Mouse (Mus musculus) bone marrow macrophage, adult 2 months (primary cell): Measurements from ENCODE around the gene Zbtb4.

Source experiments
- CTCF ChIP-seq: IDR thresholded peaks from 2 replicates; pipeline ENCODE4 v1.5.1; 2012; ENCODE audit warnings: low read depth, mild to moderate bottlenecking, low read length, moderate library complexity
- POLR2A ChIP-seq: IDR thresholded peaks from 2 replicates; pipeline ENCODE4 v1.6.1; 2012; ENCODE audit warnings: mild to moderate bottlenecking, low read depth, low read length, borderline replicate concordance

DNA sequence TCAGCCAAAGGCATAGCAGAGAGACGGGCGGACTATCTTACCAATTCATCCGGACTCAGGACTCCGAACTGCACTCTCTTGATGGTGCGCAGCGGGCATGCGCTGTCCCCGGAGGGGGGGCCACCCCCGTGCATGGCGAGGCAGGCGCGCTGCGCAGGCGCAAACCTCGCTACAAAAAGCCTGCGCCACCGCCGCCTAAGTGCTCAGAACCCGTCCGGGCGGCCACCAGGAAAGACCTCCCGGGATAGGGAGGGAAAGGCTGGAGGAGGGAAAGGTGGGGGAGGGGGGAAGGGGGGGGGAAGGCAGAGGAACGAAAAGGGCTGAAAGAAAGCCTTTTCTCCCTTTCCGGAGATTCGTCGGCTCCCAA lies 7.6 kb upstream of the Zbtb4 start:
- TF ChIP-seq CTCF (no peak), POLR2A (no peak)
